Mouse (Mus musculus) heart, embryonic 14.5 days (tissue): Measurements from ENCODE around the gene Tnrc18. TPM values are rescaled to one million over a fixed set of nuclear protein-coding genes. Genes with fewer than 3 reads are reported as not detected.

Source experiments
- ATAC-seq: fragments of 200-750 bp; cut with Nextera tagmentation; 2 replicates; pipeline ENCODE4 v1.8.0; 2017; ENCODE audit warnings: low read depth, moderate TSS enrichment; ENCODE audit not compliant: insufficient number of reproducible peaks, insufficient read depth, low FRiP score
- H3K27ac ChIP-seq, 2 experiments: fragments of 200-500 bp in 1 of 2; fragments of 300-500 bp in 1 of 2; sonication (generic) in 1 of 2; replicated peaks in 1 of 2; 2 replicates each; pipeline ENCODE4 v1.5.1; 2012 to 2014; ENCODE audit warnings: low read depth in 2 of 2, low read length in 2 of 2, control low read depth in 1 of 2, mild to moderate bottlenecking in 1 of 2, mixed read lengths in 1 of 2; ENCODE audit not compliant: control insufficient read depth in 1 of 2, insufficient read depth in 1 of 2
- H3K27me3 ChIP-seq: fragments of 300-500 bp; sonication (generic); 2 replicates; pipeline ENCODE4 v1.6.1; 2014; ENCODE audit warnings: mild to moderate bottlenecking, low read length, control low read depth; ENCODE audit not compliant: control insufficient read depth, insufficient read depth
- H3K36me3 ChIP-seq: fragments of 300-500 bp; sonication (generic); 2 replicates; pipeline ENCODE4 v1.6.1; 2014; ENCODE audit warnings: mild to moderate bottlenecking, control low read depth, low read length, mixed read lengths; ENCODE audit not compliant: control insufficient read depth, insufficient read depth
- H3K4me1 ChIP-seq, 2 experiments: fragments of 200-500 bp in 1 of 2; fragments of 300-500 bp in 1 of 2; sonication (generic) in 1 of 2; 2 replicates each; pipeline ENCODE4 v1.6.1; 2012 to 2014; ENCODE audit warnings: low read length in 2 of 2, control low read depth in 1 of 2, mixed read lengths in 1 of 2; ENCODE audit not compliant: control insufficient read depth in 2 of 2, insufficient read depth in 2 of 2
- H3K4me2 ChIP-seq: fragments of 300-500 bp; sonication (generic); 2 replicates; pipeline ENCODE4 v1.6.1; 2014; ENCODE audit warnings: mild to moderate bottlenecking, low read length
- H3K4me3 ChIP-seq, 2 experiments: fragments of 200-500 bp in 1 of 2; fragments of 300-500 bp in 1 of 2; sonication (generic) in 1 of 2; 2 replicates each; pipeline ENCODE4 v1.5.1; 2012 to 2014; ENCODE audit warnings: low read length in 2 of 2, mild to moderate bottlenecking in 2 of 2, control low read depth in 1 of 2, low read depth in 1 of 2, moderate library complexity in 1 of 2; ENCODE audit not compliant: control insufficient read depth in 1 of 2, insufficient read depth in 1 of 2
- H3K9ac ChIP-seq: fragments of 300-500 bp; sonication (generic); 2 replicates; pipeline ENCODE4 v1.6.1; 2014; ENCODE audit warnings: mild to moderate bottlenecking, low read length
- H3K9me3 ChIP-seq: fragments of 300-500 bp; sonication (generic); 2 replicates; pipeline ENCODE4 v1.6.1; 2016; ENCODE audit warnings: low read length, control low read depth; ENCODE audit not compliant: control insufficient read depth
- WGBS: fragments of 180-500 bp; shearing (Covaris S2); extraction: QIAGEN DNeasy Blood & Tissue Kit; methylation state at CpG from one replicate; pipeline ENCODE4 v1.1.7; 2014; 5-methylcytosine and 5-hydroxymethylcytosine counted together
- polyA plus RNA-seq: library from polyadenylated mRNA; unstranded; fragments of >200 nt; fragmentation: Nextera tagmentation; extraction: Ambion mirVana; gene quantifications from 2 replicates; pipeline ENCODE4 v1.2.1, GENCODE M21; 2014

The Tnrc18 gene
- polyA plus RNA-seq, 1 experiment from 2014 or later, result 31.0 TPM

GRCm38 (mm10) chr5:142692248-142692647, 125.2 kb downstream of the Tnrc18 start, which contains the start of gene Slc29a4:
TSS of gene Slc29a4 (plus strand) at chr5:142692512.
- H3K4me2 ChIP-seq, result no peak within 1 kb of the TSS
- H3K4me3 ChIP-seq, result no peak within 1 kb of the TSS
- H3K27me3 ChIP-seq, result peaks cover 11% of the 10 kb centered on the region; the same call in 1 of the 2 replicates
- WGBS, result 55% methylated on average over 14 of the region's 14 CpGs
- H3K36me3 ChIP-seq, result no peaks in the 10 kb centered on the region
- no peak within 1 kb of the TSS for H3K27ac ChIP-seq
- no peak within 1 kb of the TSS for H3K9ac ChIP-seq
- H3K4me1 ChIP-seq, result no peaks in the 10 kb centered on the region
- H3K9me3 ChIP-seq, result no peaks in the 10 kb centered on the region
- ATAC-seq, result no peak

- H3K9ac ChIP-seq, result no peak overlapping the region
- no peak overlapping the region for H3K27ac ChIP-seq
- ATAC-seq, result no peak
- WGBS, result 77% methylated on average over 3 of the region's 3 CpGs
- H3K4me1 ChIP-seq, result no peaks in the 10 kb centered on the region
- H3K36me3 ChIP-seq, result no peaks in the 10 kb centered on the region
- H3K27me3 ChIP-seq, result peaks cover 4% of the 10 kb centered on the region; the same call in 1 of the 2 replicates
- H3K4me2 ChIP-seq, result no peak overlapping the region
- H3K4me3 ChIP-seq, result no peak overlapping the region
- H3K9me3 ChIP-seq, result no peaks in the 10 kb centered on the region
Measured at GRCm38 (mm10) chr5:142690343-142690742, 127.1 kb downstream of the Tnrc18 start.

- 32% methylated on average over 6 of the region's 6 CpGs for WGBS
- ATAC-seq, result no peak
Measured at GRCm38 (mm10) chr5:142688866-142689265, 128.6 kb downstream of the Tnrc18 start.

GRCm38 (mm10) chr5:142682529-142682928, 134.9 kb downstream of the Tnrc18 start:
- ATAC-seq, result no peak
- Histone ChIP-seq H3K9ac (no peak overlapping the region), H3K4me2 (no peak overlapping the region), H3K36me3 (no peaks in the 10 kb centered on the region), H3K27ac (no peak overlapping the region), H3K4me1 (no peaks in the 10 kb centered on the region), H3K4me3 (no peak overlapping the region), H3K27me3 (no peaks in the 10 kb centered on the region), H3K9me3 (0 out of 2 replicates have a peak, but pooled peaks cover 3% of the 10 kb centered on the region)
- WGBS, result 75% methylated on average over 5 of the region's 5 CpGs

More at GRCm38 (mm10) chr5:142688866-142689265, 128.6 kb downstream of the Tnrc18 start:
- Histone ChIP-seq H3K36me3 (no peaks in the 10 kb centered on the region), H3K27ac (no peak overlapping the region), H3K27me3 (no peaks in the 10 kb centered on the region), H3K9me3 (no peaks in the 10 kb centered on the region), H3K4me2 (no peak overlapping the region), H3K4me3 (no peak overlapping the region), H3K4me1 (no peaks in the 10 kb centered on the region), H3K9ac (no peak overlapping the region)

- Histone ChIP-seq H3K9ac (no peak overlapping the region), H3K9me3 (0 out of 2 replicates have a peak, but pooled peaks cover 3% of the 10 kb centered on the region), H3K4me1 (no peaks in the 10 kb centered on the region), H3K36me3 (no peaks in the 10 kb centered on the region), H3K27ac (no peak overlapping the region), H3K27me3 (no peaks in the 10 kb centered on the region), H3K4me2 (no peak overlapping the region), H3K4me3 (no peak overlapping the region)
- WGBS, result 82% methylated on average over 3 of the region's 3 CpGs
- ATAC-seq, result no peak
Measured at GRCm38 (mm10) chr5:142681911-142682310, 135.6 kb downstream of the Tnrc18 start.

GRCm38 (mm10) chr5:142679065-142679464, 138.4 kb downstream of the Tnrc18 start:
- Histone ChIP-seq H3K27ac (no peak overlapping the region), H3K4me1 (no peaks in the 10 kb centered on the region), H3K36me3 (no peaks in the 10 kb centered on the region), H3K4me2 (no peak overlapping the region), H3K9ac (no peak overlapping the region), H3K27me3 (no peaks in the 10 kb centered on the region), H3K9me3 (0 out of 2 replicates have a peak, but pooled peaks cover 3% of the 10 kb centered on the region), H3K4me3 (no peak overlapping the region)
- ATAC-seq, result no peak
- 83% methylated on average over 1 of the region's 1 CpGs for WGBS

- Histone ChIP-seq H3K9ac (no peak overlapping the region), H3K9me3 (0 out of 2 replicates have a peak, but pooled peaks cover 3% of the 10 kb centered on the region), H3K36me3 (no peaks in the 10 kb centered on the region), H3K4me2 (no peak overlapping the region), H3K27me3 (no peaks in the 10 kb centered on the region), H3K4me3 (no peak overlapping the region), H3K27ac (no peak overlapping the region), H3K4me1 (no peaks in the 10 kb centered on the region)
- ATAC-seq, result no peak
- 76% methylated on average over 7 of the region's 7 CpGs for WGBS
Measured at GRCm38 (mm10) chr5:142678141-142678571, 139.3 kb downstream of the Tnrc18 start.
